Mouse (Mus musculus) skeletal muscle tissue, adult 2 months (tissue): ENCODE measurements around the gene Gpx3.

Experiments used
- DNase-seq: peaks from one replicate; pipeline ENCODE4 v3.0.0-alpha.2; 2012; ENCODE audit warnings: low read depth, low spot score

Gene Gpx3

DNA sequence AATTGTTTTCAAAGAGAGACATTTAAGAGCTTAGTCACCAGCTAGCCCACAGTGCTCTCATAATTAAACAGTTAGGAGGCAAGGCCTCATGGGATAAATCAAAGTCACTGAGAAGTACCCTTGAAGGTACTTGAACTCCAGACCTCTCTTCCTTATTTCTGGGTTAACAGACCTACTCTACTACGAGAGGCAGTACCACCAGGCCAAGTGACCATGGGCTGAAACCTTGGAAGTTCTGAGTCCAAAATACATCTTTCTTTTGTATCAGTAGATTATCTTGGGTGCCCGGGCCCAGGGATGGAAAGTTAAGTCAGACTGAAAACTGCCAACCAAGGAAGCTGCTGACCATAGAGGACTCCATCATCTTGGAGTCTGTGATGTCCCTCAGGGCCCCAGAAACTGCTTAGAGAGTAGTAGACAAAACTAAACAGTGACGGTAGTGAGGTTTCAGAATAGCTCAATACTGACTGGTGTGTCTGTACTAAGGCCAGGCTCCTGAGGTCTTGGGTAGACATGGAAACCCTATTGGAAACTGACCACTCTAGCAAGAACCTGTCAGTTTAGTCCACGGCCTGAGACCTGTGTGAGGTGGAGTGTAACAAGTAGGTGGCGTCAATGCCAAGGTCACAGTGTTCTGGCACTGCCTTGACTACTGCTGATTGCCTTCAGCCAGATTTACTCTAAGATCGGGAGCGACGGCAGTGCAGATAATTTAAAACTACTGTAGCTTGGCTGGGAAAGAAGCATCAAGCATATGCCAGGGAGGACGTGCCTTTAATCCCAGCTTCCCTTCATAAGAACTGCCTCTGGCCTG is 10.5 kb downstream of the Gpx3 start:
- no peak for DNase-seq

DNA sequence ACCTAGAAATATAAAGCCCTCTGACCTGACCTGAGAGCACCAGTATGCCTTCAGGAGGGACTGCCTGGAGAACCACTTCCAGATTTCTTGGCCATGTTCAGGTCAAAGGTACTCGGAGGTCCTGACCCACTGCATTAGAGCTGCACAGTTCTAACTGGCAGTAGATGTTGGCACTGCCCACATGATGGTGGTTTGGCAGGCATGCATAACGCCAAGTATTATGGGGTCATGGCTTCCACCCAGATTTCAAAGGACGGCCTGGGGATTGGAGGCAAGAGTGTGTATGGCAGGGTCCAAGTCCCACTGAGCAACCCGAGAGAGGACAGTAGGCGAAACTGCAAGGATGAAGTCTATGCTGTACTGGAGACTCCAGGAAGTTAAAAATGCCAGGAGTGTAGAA is 11.6 kb downstream of the Gpx3 start:
- DNase-seq, result no peak

DNA sequence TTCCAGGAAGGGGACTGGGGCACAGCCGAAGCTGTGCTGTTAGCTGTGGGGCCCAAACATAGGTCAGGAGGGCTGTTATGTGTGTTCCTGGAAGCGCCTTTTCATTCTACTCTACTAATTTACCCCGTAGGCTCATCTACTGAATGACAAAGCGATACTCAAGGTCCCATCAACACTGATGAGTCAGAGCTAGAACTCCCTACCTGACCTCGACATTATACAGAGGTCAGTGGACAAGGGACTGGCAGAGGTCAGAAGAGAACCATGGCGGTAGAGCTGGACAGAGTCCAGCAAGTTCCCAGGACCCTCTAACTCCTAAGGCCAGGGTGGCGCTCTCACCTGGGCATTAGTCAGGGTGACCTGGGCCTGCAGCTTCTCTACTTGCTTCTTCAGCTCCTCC is 15.2 kb downstream of the Gpx3 start:
- DNase-seq, result no peak

DNA sequence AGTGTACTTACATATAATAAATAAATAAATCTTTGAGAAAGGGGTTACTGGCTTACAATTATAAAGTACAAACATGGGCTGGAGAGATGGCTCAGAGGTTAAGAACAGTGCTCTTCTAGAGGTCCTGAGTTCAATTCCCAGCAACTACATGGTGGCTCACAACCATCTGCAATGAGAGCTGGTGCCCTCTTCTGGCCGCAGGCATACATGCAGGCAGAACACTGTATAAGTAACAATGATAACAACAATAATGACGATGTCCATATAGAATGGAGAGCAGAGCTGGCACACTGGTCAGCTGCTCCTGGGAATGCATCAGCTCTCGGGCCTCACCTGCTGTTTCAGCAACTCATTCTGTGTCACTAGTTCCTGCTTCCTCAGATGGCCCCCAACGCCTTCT is 16.0 kb downstream of the Gpx3 start:
- DNase-seq, result no peak

DNA sequence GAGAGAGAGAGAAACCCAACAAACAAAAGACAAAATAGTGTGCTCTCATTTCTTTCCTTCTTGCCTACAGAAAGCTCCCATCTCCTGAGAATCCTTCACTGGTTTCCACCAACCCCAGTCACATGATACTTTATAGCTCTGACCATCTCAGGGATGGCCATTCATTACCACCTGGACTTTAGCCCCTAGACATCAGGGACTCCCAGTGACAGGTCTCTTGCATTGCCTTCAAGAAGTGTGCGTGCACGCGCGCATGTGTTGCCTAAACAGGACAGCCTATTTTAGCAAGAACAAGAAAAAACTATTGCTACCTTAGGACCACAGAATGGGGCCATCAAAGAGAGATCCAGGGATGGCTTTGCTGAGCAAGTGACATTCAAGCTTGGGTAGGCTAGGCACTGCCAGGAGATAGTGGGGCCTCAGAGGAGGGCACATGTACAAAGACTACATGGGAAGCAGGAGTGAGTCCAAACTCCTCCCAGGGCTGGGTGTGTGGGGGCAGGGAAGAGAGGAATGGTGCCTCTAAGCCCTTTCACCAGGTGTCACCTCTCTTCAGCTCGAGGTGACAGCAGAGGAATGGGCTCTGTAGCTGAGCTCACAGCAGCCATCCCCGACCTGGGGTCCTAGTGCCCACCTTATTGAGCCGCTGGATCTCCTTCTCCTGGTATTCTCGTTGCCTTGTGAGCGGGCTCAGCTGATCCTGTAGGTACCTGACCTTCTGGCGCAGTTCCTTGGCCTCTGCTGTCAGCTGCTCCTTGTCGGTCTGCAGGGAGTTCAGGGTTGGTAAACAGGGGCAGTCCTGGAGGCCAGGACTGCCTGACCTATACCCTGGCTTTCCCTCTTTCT is 18.1 kb downstream of the Gpx3 start:
- DNase-seq, result peak; percentile 79

DNA sequence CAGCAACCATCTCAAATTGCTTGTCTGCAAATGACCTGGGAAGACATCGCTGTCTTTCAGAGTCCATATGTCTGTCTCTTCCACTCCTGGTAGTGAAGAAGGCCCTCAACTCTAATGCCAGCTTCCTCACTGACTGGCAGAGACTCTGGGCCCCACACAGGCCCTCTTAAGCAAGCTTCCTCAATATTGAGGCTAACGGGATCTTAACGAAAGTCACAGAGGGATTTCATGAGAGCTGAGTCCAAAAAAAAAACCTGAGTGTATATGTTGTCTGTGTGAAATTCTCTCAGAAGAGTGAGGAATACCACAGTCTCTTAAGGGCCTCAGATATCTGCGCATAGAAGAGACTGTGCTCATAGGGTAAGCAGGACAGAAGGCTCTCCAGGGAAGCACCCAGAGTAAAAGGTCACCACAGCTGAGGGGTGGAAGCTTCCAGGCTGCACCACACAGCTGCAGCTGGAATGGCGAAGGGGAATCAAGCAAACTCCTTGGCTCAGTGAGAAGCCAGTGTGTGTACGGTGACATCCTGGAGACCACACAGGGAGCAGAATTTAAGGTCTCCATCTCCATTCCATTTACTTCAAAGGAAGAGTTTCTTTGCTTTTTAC is 18.8 kb downstream of the Gpx3 start:
- DNase-seq, result peak; percentile 73

DNA sequence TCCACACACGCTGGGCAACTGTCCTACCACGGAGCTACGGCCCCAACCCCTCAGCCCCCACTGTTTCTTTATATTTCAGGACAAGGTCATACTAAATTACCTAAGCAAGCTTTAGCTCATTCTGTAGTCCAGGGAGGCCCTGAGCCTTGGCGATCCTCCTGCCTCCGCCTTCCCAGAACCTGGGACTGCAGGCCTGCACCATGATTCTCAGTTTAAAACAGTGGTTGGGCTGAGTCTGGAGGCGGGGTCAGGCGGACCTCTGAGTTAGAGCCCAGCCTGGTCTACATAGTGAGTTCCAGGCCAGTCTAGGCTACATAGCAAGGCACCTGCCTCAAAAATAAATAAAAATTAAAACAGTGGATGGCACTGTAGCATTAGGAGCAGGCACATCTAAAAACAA is 19.5 kb downstream of the Gpx3 start:
- DNase-seq, result no peak

DNA sequence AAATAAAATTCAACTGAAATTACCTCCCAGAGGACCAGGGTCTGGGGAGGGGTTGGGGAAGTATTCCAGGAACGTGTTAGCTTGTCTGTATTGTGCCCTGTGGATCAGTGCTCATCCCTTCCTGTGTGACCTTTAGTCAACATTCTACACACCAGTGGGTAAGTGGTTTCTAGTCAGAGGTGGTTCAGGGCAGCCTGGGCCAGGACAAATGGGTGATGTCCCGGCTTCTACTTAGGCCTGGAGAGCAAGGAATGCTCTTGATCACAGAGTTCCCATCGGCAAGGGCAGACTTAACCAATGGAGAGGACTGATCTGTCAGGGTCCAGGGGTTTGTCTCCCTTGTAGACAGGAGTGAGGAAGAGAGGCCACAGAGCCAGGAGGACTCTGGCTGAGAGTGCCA is 20.2 kb downstream of the Gpx3 start:
- DNase-seq, result no peak

DNA sequence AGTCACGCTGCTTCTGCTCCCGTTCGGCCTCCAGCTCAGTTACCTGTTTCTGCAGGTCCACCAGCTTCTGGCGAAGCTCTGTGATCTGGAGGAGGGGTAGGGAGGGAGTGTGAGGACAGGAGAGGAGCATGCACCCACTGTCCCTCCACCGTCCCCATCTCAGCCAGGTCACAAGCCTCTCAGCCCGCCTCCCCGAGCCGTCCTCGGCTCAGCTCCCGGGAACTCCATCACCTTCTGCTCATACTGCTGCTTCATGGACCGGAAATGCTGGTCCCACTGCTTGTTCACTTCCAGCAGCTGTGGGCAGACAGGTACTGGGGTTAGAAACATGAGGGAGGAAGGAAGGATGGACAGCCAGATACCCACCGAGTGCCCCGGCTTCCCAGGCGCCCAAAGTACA is 21.9 kb downstream of the Gpx3 start:
- DNase-seq, result no peak

DNA sequence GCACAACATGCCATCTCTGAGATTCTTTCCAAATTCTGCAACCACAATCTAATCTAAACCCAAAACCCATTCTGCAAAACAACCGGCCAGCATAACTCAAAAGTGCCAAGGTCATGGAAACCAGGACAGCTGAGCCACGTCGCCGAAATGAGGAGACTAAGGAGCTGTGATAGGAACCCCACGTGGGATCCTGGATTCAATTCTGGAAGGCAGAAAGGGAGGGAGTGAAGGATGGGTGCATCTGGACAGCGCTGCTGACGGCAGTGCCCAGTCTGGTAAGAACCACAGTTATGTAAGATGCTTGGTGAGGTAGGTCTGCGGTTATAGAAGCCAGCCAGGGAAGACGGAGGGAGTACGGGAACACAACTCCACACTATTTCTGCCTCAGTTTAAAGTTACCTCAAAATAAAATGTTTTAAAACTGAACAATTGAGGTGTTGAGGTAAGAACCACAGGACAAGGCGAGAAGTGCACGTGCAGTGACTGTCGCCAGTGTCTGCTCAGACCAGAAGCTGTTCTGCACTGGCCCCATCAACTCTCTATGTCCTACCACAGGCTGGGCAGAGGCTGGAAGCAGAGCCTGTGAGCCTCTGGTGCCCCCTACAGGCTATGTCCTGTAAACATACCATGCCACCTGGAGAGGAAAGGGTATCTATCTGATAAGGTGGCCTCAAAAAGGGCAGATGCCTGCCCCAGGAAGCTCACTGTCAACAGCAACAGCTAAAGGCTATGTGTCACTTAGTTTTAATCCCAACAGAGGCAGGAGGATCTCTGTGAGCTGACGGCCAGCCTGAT is 25.3 kb downstream of the Gpx3 start:
- peak; percentile 79 for DNase-seq

DNA sequence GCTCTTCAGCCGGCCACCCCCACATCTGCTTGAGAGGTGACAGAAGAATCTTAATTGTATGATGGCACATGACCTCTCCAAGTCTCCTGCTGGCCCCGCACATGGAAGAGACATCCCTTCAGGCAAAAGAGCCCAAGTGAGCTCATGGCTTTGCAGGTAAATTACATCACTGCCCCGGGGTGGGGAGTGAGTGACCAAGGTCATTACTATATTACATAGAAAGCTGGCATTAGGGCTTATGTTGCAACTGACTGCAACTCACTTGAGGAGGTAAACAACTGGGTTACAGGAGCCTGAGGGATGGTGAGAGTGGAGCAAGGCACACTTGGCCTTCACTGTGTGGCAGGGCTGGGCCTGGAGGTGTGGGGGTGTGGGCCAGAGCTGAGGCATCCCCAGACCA is 26.0 kb downstream of the Gpx3 start:
- DNase-seq, result no peak

DNA sequence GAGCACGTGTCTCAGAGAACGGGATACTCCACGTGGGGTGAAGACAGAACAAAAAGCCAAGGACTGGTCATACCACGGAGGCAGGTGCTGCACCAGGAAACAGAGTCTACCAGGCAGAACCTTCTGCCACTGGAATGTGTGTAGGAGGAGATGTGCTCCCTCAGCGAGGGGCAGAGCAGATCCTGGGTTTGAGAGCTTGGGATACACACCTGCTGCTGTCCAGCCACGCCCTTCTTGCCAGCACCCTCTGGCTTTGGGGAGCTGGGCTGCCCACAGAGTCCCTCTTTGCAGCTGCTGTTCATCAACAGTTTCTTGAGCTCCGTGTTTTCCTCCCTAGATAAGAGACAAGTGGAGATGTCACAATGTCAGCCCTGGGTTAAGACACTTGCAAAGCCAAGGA is 26.6 kb downstream of the Gpx3 start:
- DNase-seq, result no peak

DNA sequence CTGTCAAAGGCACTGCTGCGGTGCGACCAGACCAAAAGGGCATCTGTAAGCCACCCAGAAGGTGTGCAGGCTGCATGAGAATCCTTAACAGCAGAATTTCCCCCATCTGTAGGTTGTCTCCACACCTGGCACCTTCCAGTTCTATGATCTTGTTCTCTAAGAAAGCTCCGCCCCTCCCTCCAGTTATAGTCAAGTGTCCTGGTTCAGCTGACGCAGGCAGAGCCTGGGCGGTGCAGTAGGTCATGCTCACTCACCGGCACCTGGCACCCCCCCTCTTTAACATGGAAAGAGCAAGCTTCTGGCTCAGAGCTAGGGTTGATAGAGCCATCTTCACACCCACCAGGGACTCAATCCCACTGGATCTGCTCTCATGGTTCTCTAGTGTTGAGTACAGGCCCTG is 27.0 kb downstream of the Gpx3 start:
- no peak for DNase-seq

DNA sequence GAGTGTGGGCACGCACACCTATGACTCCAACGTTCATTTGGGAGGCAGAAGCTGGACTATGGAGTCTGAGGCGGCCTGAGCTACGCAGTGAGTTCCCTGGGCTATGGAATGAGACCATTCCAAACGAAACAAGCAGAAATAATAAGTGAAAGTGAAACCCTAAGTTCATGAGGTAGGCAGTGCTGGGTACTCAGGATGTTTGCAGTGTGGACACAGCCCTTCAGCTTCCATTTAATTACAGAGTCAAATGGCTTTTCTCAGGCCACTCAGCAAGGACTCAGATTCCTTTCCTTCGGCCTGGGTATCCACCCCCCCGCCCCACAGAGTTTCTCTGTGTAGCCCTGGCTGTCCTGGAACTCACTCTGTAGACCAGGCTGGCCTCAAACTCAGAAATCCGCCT is 27.5 kb downstream of the Gpx3 start:
- no peak for DNase-seq

DNA sequence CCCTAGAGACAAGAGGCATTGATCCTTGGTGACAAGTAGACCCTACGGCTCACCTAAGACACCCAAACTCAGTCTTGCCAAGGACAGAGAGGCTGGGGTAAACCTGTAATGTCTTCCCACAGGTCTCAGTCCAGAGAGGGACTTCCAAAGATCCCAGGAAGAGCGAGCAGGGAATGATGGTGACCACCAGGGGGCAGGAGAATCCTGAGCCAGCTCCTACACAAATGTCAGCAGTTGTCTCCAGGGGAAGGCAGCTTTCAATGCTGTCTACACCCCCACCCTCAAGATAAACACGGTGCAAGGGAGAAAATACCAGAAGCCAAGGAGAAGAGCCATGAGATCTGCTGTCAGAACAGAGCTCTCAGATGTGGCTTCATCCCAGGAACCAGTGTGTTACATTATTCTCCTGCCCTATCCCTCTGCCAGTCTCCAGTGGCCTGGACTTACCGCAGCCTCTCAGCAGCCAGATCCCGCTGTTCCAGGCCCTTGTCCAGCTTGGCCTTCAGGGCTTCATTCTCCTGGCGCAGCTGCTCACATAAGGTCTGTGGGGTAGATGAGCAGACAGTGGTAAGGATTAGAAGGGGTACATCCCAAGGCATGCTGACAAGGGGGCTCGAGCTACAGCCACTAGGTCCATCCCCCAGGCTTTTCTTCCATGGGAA is 28.2 kb downstream of the Gpx3 start:
- DNase-seq, result peak; percentile 62

DNA sequence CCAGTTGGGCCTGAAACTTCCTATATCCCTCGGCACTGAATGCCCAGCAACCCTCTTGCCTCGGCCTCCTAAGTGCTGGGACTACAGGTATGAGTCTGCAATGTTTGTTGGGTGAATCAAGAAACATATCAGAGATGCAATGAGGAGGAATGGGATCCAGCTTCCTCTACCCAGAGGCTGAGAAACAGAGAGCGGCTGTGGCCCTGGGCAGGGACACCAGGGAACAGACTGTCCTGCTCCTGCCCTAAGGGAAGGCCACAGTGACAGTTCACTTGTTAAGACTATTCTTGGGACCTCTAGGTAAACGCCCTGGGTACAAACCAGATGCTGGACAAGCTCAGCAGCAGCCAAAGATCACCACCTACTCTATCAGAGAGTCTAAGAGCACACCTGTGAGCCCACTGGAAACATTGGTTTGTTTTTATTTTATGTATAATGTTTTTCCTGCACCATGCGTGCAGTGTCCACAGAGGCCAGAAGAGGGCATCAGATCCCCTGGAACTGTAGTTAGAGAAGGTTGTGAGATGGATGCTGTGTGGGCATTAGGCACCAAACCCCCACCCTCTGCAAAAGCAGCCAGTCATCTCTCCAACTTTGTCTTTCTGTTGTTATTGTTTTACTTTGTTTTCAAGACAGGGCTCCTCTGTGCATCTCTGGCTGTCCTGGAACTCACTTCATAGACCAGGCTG is 29.3 kb downstream of the Gpx3 start:
- no peak for DNase-seq

DNA sequence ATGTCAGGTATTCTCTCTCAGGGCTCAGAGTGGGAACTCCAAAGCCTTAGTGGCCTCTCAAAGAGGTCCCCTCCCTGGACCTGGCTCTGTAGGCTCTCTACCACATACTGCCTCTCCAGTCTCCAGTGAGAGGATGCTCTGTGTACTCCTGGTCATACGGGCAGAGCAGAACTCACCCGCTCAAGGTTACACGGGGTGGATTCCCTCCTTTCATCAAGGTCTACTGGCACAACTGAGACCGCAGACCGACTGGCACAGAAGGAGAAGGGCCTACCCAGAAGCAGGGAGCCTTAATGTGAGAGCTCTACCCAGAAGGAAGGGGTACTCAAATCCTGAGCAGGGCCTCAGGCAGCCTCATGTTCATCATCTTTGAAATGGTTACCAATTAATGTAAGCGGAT is 30.3 kb downstream of the Gpx3 start:
- no peak for DNase-seq

DNA sequence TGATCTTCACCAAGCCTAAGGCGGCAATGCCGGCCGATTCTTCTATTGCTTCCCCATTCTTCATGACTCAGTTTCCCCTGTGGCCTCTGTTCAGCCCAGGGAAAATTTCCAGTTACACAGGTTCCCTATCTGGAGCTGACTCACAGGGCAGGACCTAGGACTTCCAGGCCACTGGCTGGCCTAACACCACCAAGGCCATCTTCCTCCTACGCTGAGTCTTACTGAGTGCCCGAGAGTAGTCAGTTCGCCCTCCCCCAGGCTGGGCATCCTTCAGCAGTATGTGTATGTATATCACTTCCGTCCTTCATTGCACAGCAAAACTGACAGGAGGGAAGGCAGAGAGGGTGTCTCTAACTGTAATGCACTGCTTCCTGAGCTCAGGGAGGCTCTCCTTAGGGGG is 31.9 kb downstream of the Gpx3 start:
- no peak for DNase-seq

DNA sequence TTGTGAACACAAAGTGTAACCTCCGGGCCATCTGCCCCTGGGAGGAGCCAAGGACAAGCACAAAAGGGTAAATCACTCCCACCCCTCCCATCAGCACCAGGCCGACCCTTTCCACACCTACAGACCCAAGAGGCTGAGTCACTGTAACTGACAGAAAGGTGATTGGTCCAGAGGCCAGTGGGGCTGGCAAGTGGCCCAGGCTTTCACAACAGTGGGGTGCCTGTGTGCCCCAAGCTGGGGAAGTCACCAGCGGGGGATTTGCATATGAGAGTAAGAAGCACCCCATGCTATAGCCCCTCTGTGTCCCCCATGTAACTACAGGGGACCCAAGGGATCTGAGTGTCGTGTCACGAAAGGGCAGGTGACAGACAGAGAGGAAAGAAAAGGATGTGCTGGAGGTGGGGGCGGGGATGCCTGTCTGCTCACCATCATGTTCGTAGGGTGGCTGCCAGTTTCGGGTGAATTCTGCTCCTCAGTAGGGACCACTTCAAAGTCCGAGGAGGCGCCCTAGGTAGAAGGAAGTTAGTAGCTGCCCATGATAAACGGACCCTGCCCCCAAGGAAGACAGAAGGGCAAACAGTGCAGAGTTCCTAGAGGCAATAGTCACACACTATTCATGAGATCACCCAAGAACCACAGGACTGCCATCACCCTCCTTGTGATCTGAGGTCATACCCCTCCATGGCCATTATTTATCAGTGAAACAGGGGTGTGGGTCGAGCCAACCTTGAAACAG is 34.0 kb downstream of the Gpx3 start:
- no peak for DNase-seq

DNA sequence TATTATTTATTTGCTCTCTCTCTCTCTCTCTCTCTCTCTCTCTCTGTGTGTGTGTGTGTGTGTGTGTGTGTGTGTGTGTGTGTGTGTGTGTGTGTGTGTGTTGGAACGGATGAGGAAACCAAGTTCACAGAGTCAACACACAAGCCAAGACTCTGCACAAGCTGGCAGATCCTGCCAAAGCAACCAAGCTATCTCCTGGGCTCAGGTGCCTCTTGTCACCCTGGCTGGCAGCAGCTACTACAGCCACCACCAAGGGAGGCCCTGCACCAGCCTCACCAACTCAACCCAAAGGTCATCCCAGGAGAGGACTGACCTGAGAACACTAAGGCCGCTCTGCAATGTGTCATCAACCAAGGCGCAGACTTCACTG is 34.5 kb downstream of the Gpx3 start:
- DNase-seq, result no peak
